Mouse (Mus musculus) CH12.LX (cell line): ENCODE data around the gene Cdh13. TPM values are rescaled to one million over a fixed set of nuclear protein-coding genes. Genes with fewer than 3 reads are reported as not detected.

Source experiments
- DNase-seq: peaks from one replicate; pipeline ENCODE4 v3.0.0-alpha.2; 2013; ENCODE audit errors: extremely low read depth
- H3K27ac ChIP-seq: 2 replicates; pipeline ENCODE4 v1.5.1; 2012; ENCODE audit warnings: low read depth, mild to moderate bottlenecking, control low read depth, moderate library complexity; ENCODE audit not compliant: insufficient read depth
- H3K27me3 ChIP-seq: replicated peaks from 2 replicates; pipeline ENCODE3; 2012; ENCODE audit warnings: inconsistent platforms
- H3K36me3 ChIP-seq, 2 experiments: replicated peaks in 1 of 2; 2 replicates each; pipeline versions ENCODE3 to v1.6.1; 2012; ENCODE audit warnings: inconsistent platforms in 1 of 2, low read length in 1 of 2, mild to moderate bottlenecking in 1 of 2, mixed read lengths in 1 of 2, moderate library complexity in 1 of 2; ENCODE audit not compliant: control insufficient read depth in 1 of 2, insufficient read depth in 1 of 2
- H3K4me1 ChIP-seq, 2 experiments: 2 replicates each; pipeline ENCODE4 v1.6.1; 2012; ENCODE audit warnings: inconsistent platforms in 1 of 2, moderate library complexity in 1 of 2; ENCODE audit not compliant: insufficient read depth in 2 of 2, control insufficient read depth in 1 of 2
- H3K4me2 ChIP-seq: 2 replicates; pipeline ENCODE4 v1.6.1; 2012; ENCODE audit warnings: low read depth, mild to moderate bottlenecking, control low read depth; ENCODE audit not compliant: poor library complexity, insufficient read depth, severe bottlenecking
- H3K4me3 ChIP-seq, 3 experiments: fragments of 150-350 bp in 1 of 3; sonication (generic) in 1 of 3; replicated peaks in 1 of 3; 2 replicates each; pipeline versions ENCODE3 to v1.5.1; 2011 to 2012; ENCODE audit warnings: low read depth in 2 of 3, low read length in 2 of 3, mild to moderate bottlenecking in 2 of 3, moderate library complexity in 2 of 3, control low read depth in 1 of 3, improper control_type of control experiment in 1 of 3, inconsistent platforms in 1 of 3, mixed read lengths in 1 of 3; ENCODE audit not compliant: poor library complexity in 1 of 3
- H3K79me2 ChIP-seq: replicated peaks from 2 replicates; pipeline ENCODE4 v1.6.1; 2012; ENCODE audit warnings: mild to moderate bottlenecking, moderate library complexity; ENCODE audit not compliant: control insufficient read depth, poor library complexity, insufficient read depth, severe bottlenecking; ENCODE audit errors: extremely low read depth
- H3K9ac ChIP-seq: 2 replicates; pipeline ENCODE4 v1.6.1; 2012; ENCODE audit warnings: low read depth, mild to moderate bottlenecking, control low read depth, moderate library complexity; ENCODE audit not compliant: insufficient read depth
- H3K9me3 ChIP-seq: replicated peaks from 2 replicates; pipeline ENCODE3; 2012; ENCODE audit warnings: low read length, inconsistent platforms, mixed read lengths
- BHLHE40 ChIP-seq: IDR thresholded peaks from 2 replicates; pipeline ENCODE4 v1.6.1; 2011; ENCODE audit warnings: mild to moderate bottlenecking, low read depth, low read length, improper control_type of control experiment
- CHD1 ChIP-seq: IDR thresholded peaks from 2 replicates; pipeline ENCODE4 v1.6.1; 2012; ENCODE audit warnings: low read depth, low read length, improper control_type of control experiment, inconsistent platforms
- CHD2 ChIP-seq: IDR thresholded peaks from 2 replicates; pipeline ENCODE4 v1.6.1; 2011; ENCODE audit warnings: low read length, improper control_type of control experiment
- CTCF ChIP-seq, 2 experiments: IDR thresholded peaks in 1 of 2; conservative IDR thresholded peaks in 1 of 2; 2 replicates each; pipeline ENCODE4 v1.5.1; 2011 to 2012; ENCODE audit warnings: low read depth in 2 of 2, low read length in 2 of 2, improper control_type of control experiment in 1 of 2, inconsistent platforms in 1 of 2, mild to moderate bottlenecking in 1 of 2, moderate library complexity in 1 of 2
- ELF1 ChIP-seq: IDR thresholded peaks from 2 replicates; pipeline ENCODE4 v1.6.1; 2014; ENCODE audit warnings: low read depth, mild to moderate bottlenecking, inconsistent platforms, low read length, improper control_type of control experiment
- EP300 ChIP-seq: IDR thresholded peaks from 2 replicates; pipeline ENCODE4 v1.6.1; 2011; ENCODE audit warnings: low read length, improper control_type of control experiment
- ETS1 ChIP-seq: conservative IDR thresholded peaks from 2 replicates; pipeline ENCODE4 v1.6.1; 2012; ENCODE audit warnings: low read depth, mild to moderate bottlenecking, inconsistent platforms, low read length, improper control_type of control experiment, moderate library complexity
- GABPA ChIP-seq: IDR thresholded peaks from 2 replicates; pipeline ENCODE4 v1.6.1; 2012; ENCODE audit warnings: low read depth, low read length, improper control_type of control experiment, inconsistent platforms; ENCODE audit not compliant: insufficient replicate concordance
- IRF4 ChIP-seq: IDR thresholded peaks from 2 replicates; pipeline ENCODE4 v1.6.1; 2014; ENCODE audit warnings: low read depth, mild to moderate bottlenecking, inconsistent platforms, low read length, improper control_type of control experiment
- JUND ChIP-seq: conservative IDR thresholded peaks from 2 replicates; pipeline ENCODE4 v1.6.1; 2011; ENCODE audit warnings: low read depth, low read length, improper control_type of control experiment
- MAX ChIP-seq: IDR thresholded peaks from 2 replicates; pipeline ENCODE4 v1.6.1; 2011; ENCODE audit warnings: low read length, improper control_type of control experiment
- MYC ChIP-seq: IDR thresholded peaks from 2 replicates; pipeline ENCODE4 v1.6.1; 2011; ENCODE audit warnings: low read depth, mild to moderate bottlenecking, improper control_type of control experiment, low read length
- NRF1 ChIP-seq: IDR thresholded peaks from 2 replicates; pipeline ENCODE4 v1.6.1; 2014; ENCODE audit warnings: low read depth, mild to moderate bottlenecking, inconsistent platforms, low read length, improper control_type of control experiment, moderate library complexity
- POLR2AphosphoS2 ChIP-seq: IDR thresholded peaks from 2 replicates; pipeline ENCODE4 v1.6.1; 2011; ENCODE audit warnings: low read depth, low read length, improper control_type of control experiment
- RAD21 ChIP-seq: IDR thresholded peaks from 2 replicates; pipeline ENCODE4 v1.6.1; 2011; ENCODE audit warnings: low read depth, mild to moderate bottlenecking, low read length, improper control_type of control experiment, moderate library complexity
- SMC3 ChIP-seq: IDR thresholded peaks from 2 replicates; pipeline ENCODE4 v1.6.1; 2011; ENCODE audit warnings: low read depth, low read length, improper control_type of control experiment
- UBTF ChIP-seq: IDR thresholded peaks from 2 replicates; pipeline ENCODE4 v1.6.1; 2012; ENCODE audit warnings: low read depth, mild to moderate bottlenecking, inconsistent platforms, low read length, improper control_type of control experiment, moderate library complexity
- USF1 ChIP-seq: IDR thresholded peaks from 2 replicates; pipeline ENCODE4 v1.6.1; 2014; ENCODE audit warnings: low read depth, mild to moderate bottlenecking, inconsistent platforms, low read length, improper control_type of control experiment
- USF2 ChIP-seq: conservative IDR thresholded peaks from 2 replicates; pipeline ENCODE4 v1.6.1; 2011; ENCODE audit warnings: low read depth, low read length, improper control_type of control experiment
- ZC3H11A ChIP-seq: IDR thresholded peaks from 2 replicates; pipeline ENCODE4 v1.6.1; 2012; ENCODE audit warnings: low read depth, mild to moderate bottlenecking, inconsistent platforms, low read length, improper control_type of control experiment
- ZKSCAN1 ChIP-seq: IDR thresholded peaks from 2 replicates; pipeline ENCODE4 v1.6.1; 2012; ENCODE audit warnings: low read depth, inconsistent platforms, low read length, improper control_type of control experiment, borderline replicate concordance
- ZMIZ1 ChIP-seq: IDR thresholded peaks from 2 replicates; pipeline ENCODE4 v1.6.1; 2012; ENCODE audit warnings: low read depth, mild to moderate bottlenecking, inconsistent platforms, low read length, improper control_type of control experiment
- dilution Hi-C: fragments of 300-500 bp; cut with MboI; formaldehyde crosslinking; loops from 2 replicates; pipeline ENCODE4 v1.14.3; 2020; ENCODE audit warnings: low sequenced_read_pairs; ENCODE audit not compliant: extremely low pct_unique_long_range_greater_than_20kb, extremely low pct_ligation_motif_present
- in situ Hi-C: fragments of 300-500 bp; cut with MboI; formaldehyde crosslinking; loops from 3 replicates; pipeline ENCODE4 v1.14.3; 2019; ENCODE audit warnings: low sequenced_read_pairs, low pct_ligation_motif_present, low pct_unique_long_range_greater_than_20kb, mixed read lengths
- polyA plus RNA-seq: library from polyadenylated mRNA; unstranded; fragments of >175 nt; gene quantifications from 2 replicates; pipeline ENCODE4 v1.2.1, GENCODE M21; 2012; ENCODE audit warnings: low read depth; ENCODE audit not compliant: insufficient read length
- total RNA-seq, 2 experiments: library from RNA; depleted of rRNA; stranded (reverse); fragments of 300-350 nt in 1 of 2; fragments of >200 nt in 1 of 2; gene quantifications; 2 replicates each; pipeline ENCODE4 v1.2.3; 2012 to 2014

The Cdh13 gene
- total and polyA plus RNA-seq, 3 experiments: not detected

DNA sequence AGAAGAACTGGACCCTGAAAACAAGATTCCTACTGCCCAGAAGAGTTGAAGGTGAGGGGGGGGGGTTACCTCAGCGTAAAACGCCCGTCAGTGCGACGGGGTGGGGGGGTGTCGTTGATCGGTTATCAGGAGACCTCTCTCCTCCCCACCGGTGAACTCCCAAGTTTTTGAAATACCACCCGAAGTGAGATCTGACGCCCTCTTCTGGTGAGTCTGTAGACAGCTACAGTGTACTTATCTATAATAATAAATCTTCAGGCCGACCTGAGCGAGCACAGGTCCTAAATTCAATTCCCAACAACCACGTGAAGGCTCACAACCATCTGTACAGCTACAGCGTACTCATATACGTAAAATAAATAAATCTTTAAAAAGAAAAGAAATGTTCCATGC lies 1062.1 kb downstream of the Cdh13 start:
- Histone ChIP-seq H3K4me1 (peaks cover 0 to 35% of the 10 kb centered on the region in 2 experiments; a peak in 2 of 4 replicates), H3K4me3 (peak overlapping the region in 2 of 3 experiments; percentile 82 to 98), H3K36me3 (peaks cover 35 to 40% of the 10 kb centered on the region in 2 experiments), H3K27ac (no peak overlapping the region), H3K4me2 (peak overlapping the region; percentile 98), H3K9me3 (no peaks in the 10 kb centered on the region), H3K79me2 (peaks cover 14% of the 10 kb centered on the region), H3K9ac (peak overlapping the region; percentile 91; the same call in 1 of the 2 replicates), H3K27me3 (no peaks in the 10 kb centered on the region)
- dilution Hi-C loops: no loop called here
- TF ChIP-seq ETS1: no peak
- peak in 1 of 2 experiments; percentile 43; a peak in 2 of 4 replicates for TF ChIP-seq CTCF (conservative IDR thresholded peaks at IDR 0.05 in 1 of 2, IDR thresholded peaks at IDR 0.05 in 1 of 2; ENCODE audit: low read depth in 2 of 2, low read length in 2 of 2)
- TF ChIP-seq USF2: no peak
- TF ChIP-seq GABPA: no peak
- TF ChIP-seq ZC3H11A: no peak
- no peak for TF ChIP-seq NRF1
- in situ Hi-C loops: no loop called here
- peak; percentile 30 for DNase-seq

DNA sequence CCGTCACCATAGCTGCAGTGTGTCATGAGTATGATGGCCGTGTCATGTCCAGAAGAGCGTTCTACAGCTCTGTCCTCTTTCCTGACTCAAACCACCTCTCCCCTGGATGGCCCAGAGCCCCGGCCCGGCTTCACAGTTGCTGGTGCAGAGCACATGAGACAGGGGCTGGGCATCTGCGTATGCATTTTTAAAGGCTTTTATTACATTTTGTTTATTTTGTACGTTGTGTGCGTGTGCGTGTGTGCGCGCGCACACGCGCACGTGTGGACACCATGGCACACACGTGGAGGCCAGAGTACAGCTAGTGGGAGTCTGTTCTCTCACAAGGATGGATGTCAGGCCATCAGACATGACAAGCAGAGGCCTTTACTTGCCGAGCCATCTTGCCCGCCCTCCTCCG lies 1068.1 kb downstream of the Cdh13 start:
- no peak for TF ChIP-seq MYC
- no peak for TF ChIP-seq RAD21
- no peak for TF ChIP-seq ETS1
- no peak for TF ChIP-seq ZMIZ1
- TF ChIP-seq USF1: no peak
- TF ChIP-seq POLR2AphosphoS2: no peak
- TF ChIP-seq USF2: no peak
- no peak for TF ChIP-seq EP300
- no peak for TF ChIP-seq ZKSCAN1
- TF ChIP-seq CHD1: no peak
- TF ChIP-seq JUND: no peak
- TF ChIP-seq SMC3: no peak
- no peak for TF ChIP-seq UBTF
- TF ChIP-seq ELF1: no peak
- no peak for TF ChIP-seq ZC3H11A
- no peak for TF ChIP-seq MAX
- TF ChIP-seq BHLHE40: no peak
- no peak for TF ChIP-seq IRF4
- no peak for TF ChIP-seq CHD2
- TF ChIP-seq, all 38 proteins: peak for 0
- H3K27me3 ChIP-seq: no peaks in the 10 kb centered on the region
- H3K36me3 ChIP-seq: peaks cover 33 to 50% of the 10 kb centered on the region in 2 experiments
- dilution Hi-C loops: no loop called here
- peaks cover 0 to 18% of the 10 kb centered on the region in 2 experiments; a peak in 2 of 4 replicates for H3K4me1 ChIP-seq
- no peak overlapping the region for H3K4me2 ChIP-seq
- H3K9ac ChIP-seq: no peak overlapping the region
- H3K27ac ChIP-seq: no peak overlapping the region
- H3K4me3 ChIP-seq: no peak overlapping the region
- DNase-seq: no peak
- no peaks in the 10 kb centered on the region for H3K9me3 ChIP-seq
- in situ Hi-C loops: no loop called here
- no peaks in the 10 kb centered on the region for H3K79me2 ChIP-seq
